Mouse (Mus musculus): Measurements from ENCODE around the gene Slc30a2. TPM values are rescaled to one million over a fixed set of nuclear protein-coding genes. Genes with fewer than 3 reads are reported as not detected.
"Not testable (repeated sequence)": the region's sequence is repeated elsewhere in the genome, so short reads cannot be mapped to it uniquely, and the experiment has no call there.

The Slc30a2 gene
- polyA plus RNA-seq, 1 experiment from 2014 or later = 0.07 TPM

DNA sequence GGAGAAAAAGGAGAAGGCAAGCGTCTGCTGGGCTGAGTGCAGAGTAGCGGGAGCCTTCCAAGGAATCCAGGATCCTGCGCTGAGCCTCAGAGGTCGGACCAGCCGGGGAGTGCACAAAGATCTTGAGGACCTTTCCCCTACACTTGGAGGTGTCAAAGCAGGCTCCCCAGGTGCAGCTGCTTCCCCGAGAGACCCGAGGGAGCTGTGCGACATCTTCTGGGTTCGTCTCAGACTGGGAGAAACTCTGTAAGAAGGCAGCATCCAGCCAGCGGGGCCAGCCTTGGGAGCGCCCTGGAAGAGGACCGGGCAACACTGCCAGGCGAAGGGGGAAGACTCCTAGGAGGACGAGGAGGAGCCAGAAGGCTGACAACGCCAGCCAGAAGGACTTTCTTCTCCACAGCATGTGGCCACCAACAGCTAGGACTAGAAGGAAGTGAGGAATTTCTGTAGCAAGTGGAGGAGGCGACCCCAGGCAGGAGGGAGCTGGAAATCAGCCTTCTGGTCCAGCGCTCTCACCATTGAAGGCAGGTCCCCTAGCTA, 28.4 kb downstream of the Slc30a2 start:
- H3K4me3 ChIP-seq = peak overlapping the region; percentile 66
- no peaks in the 10 kb centered on the region for H3K9me3 ChIP-seq
- H3K27ac ChIP-seq (replicated peaks) = no peak overlapping the region
- H3K4me1 ChIP-seq = peaks cover 25% of the 10 kb centered on the region
- peaks cover 59% of the 10 kb centered on the region for H3K27me3 ChIP-seq (replicated peaks; ENCODE audit: low read depth, poor library complexity, severe bottlenecking)
- WGBS = 1% methylated on average over 17 of the region's 17 CpGs
- no peaks in the 10 kb centered on the region for H3K36me3 ChIP-seq (replicated peaks)
- DNase-seq (ENCODE audit: low spot score) = peak; percentile 44

DNA sequence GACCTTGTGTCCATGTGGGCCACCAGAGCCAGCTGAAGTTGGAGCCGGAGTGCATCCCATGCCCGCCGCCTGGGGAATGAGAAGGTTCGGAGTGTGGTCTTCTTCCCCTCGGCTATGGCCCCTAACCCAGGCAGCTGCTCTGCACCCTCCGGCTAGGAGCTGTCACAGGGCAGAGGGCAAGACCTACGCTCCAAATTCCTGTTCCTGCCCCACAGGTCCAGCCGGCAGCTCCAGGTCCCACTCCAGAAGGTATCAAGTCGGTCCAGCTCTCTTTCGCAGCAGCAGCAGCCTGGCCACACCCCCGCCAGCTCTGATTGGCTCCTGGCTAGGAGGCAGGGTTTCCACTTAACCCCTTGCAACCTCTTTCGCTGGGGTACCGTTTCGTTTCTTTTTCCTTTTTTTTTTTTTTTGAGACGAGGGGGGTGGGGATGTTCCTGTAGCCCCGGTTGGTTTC, 29.3 kb downstream of the Slc30a2 start:
- DNase-seq (ENCODE audit: low spot score) = peak; percentile 82
- H3K4me3 ChIP-seq = peak overlapping the region; percentile 66
- no peaks in the 10 kb centered on the region for H3K36me3 ChIP-seq (replicated peaks)
- H3K4me1 ChIP-seq = peaks cover 25% of the 10 kb centered on the region
- peaks cover 59% of the 10 kb centered on the region for H3K27me3 ChIP-seq (replicated peaks; ENCODE audit: low read depth, poor library complexity, severe bottlenecking)
- H3K27ac ChIP-seq (replicated peaks) = no peak overlapping the region
- no peaks in the 10 kb centered on the region for H3K9me3 ChIP-seq
- WGBS = under 1% methylated on average over 16 of the region's 16 CpGs

DNA sequence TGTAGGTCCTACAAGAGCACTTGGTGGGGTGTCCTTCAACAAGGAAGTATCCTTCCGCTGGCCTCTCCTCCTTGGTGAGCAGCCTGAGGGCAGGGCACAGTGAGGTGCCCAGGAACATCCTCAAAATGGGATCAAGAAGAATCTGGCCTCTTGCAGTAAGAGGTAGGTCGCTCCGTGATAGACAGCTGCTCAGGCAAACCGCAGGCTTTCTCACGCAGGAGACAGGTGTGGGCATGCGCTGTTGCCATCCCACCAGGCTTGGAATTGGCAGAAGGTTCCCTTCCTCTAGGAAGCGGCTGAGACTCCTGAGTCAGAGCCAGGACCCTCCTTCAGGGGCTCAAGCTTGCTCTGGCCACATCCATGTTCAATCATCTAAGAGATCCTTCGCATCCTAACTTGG, 30.3 kb downstream of the Slc30a2 start:
- Histone ChIP-seq H3K4me1 (peaks cover 33% of the 10 kb centered on the region), H3K4me3 (no peak overlapping the region), H3K27me3 (replicated peaks; ENCODE audit: low read depth, poor library complexity, severe bottlenecking) (peaks cover 49% of the 10 kb centered on the region), H3K36me3 (replicated peaks) (no peaks in the 10 kb centered on the region), H3K27ac (replicated peaks) (no peak overlapping the region), H3K9me3 (no peaks in the 10 kb centered on the region)
- DNase-seq (ENCODE audit: low spot score) = no peak
- 85% methylated on average over 8 of the region's 8 CpGs for WGBS

DNA sequence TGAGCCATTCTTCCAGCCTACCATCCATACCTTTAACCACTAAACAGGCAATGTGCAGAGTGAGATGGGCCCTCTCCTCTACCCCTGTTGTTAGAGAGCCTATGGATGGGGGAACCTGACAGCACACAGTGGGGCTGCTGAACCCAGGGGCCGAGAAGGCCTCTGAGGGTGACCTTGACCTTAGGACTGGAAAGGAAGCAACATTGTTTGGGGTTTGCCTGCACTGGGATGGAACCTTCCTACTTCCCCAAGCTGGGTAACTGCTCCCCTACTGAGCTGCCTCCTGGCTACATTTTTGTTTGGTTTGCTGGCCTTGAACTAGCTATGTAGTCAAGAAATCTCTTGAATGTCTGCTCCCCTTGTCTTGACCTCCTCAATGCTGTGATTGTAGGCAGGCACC, 31.3 kb downstream of the Slc30a2 start:
- DNase-seq (ENCODE audit: low spot score) = no peak
- H3K4me1 ChIP-seq = peaks cover 42% of the 10 kb centered on the region
- no peaks in the 10 kb centered on the region for H3K36me3 ChIP-seq (replicated peaks)
- no peak overlapping the region for H3K27ac ChIP-seq (replicated peaks)
- no peaks in the 10 kb centered on the region for H3K9me3 ChIP-seq
- peaks cover 39% of the 10 kb centered on the region for H3K27me3 ChIP-seq (replicated peaks; ENCODE audit: low read depth, poor library complexity, severe bottlenecking)
- no peak overlapping the region for H3K4me3 ChIP-seq
- 33% methylated on average over 1 of the region's 1 CpGs for WGBS

DNA sequence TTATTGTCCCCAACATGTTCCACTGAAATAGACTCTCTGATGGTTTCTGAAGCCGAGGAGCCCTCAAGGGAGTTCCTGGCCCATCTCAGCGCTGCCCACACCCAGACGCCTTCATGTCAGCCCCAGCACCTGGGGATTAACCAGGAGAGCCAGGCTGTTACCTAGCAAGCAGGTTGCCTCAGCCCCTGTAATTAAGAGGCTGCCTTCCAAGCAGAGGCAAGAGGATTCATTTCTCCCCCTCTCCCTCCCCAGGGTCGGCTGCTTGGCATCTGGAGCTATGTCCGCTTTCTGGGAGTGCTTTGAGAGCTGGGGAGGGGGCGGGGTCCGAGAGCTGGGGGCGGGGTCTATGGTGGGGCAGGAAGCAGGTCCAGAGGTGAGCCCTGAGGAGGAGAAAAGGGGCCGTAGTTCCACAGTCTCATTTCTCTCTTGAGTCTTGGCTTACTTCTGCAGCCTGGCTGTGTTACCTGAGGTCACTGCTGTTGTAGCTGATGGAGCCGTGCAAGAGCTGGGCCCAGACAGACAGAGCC, 35.2 kb downstream of the Slc30a2 start:
- peaks cover 19% of the 10 kb centered on the region for H3K4me1 ChIP-seq
- peaks cover 5% of the 10 kb centered on the region for H3K27me3 ChIP-seq (replicated peaks; ENCODE audit: low read depth, poor library complexity, severe bottlenecking)
- peak overlapping the region; percentile 71 for H3K27ac ChIP-seq (replicated peaks)
- no peak overlapping the region for H3K4me3 ChIP-seq
- WGBS = 27% methylated on average over 10 of the region's 10 CpGs
- H3K9me3 ChIP-seq = no peaks in the 10 kb centered on the region
- DNase-seq (ENCODE audit: low spot score) = peak; percentile 57
- H3K36me3 ChIP-seq (replicated peaks) = no peaks in the 10 kb centered on the region

DNA sequence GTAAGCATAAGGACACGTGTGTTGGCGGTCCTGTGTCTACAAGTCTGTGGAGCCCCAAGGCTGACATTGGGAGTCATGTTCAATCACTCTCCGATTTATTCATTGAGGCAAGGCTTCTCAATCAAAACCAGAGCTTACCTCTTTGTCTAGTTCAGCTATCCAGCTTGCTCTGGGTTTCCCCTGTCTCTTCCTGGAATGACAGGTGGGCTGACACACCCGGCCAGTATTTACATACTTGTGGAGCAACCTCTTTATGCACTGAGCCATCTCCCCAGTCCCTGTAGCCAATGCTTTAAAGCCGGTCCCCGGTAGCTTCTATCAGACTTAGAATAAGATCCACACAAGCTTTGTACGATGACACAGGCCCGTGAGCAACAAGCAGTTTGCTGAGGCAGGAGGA, 36.5 kb downstream of the Slc30a2 start:
- Histone ChIP-seq H3K9me3 (no peaks in the 10 kb centered on the region), H3K27ac (replicated peaks) (no peak overlapping the region), H3K27me3 (replicated peaks; ENCODE audit: low read depth, poor library complexity, severe bottlenecking) (no peaks in the 10 kb centered on the region), H3K4me3 (no peak overlapping the region), H3K36me3 (replicated peaks) (no peaks in the 10 kb centered on the region), H3K4me1 (peaks cover 19% of the 10 kb centered on the region)
- WGBS = 84% methylated on average over 8 of the region's 8 CpGs
- no peak for DNase-seq (ENCODE audit: low spot score)

DNA sequence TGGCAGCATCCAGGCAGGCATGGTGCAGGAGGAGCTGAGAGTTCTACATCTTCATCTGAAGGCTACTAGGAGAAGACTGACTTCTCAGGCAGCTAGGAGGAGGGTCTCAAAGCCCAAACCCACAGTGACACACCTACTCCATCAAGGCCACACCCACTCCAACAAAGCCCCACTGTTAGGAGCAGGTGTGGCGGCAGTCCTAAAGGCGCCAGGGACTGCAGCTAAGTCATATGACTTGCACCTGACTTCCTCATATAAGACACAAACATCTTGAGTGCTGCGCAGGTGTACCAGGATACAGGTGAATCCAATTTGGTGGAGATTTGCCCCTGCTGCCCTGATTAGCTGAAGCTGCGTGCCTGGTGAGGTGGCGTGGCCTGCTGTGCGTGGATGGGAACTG, 40.8 kb downstream of the Slc30a2 start, which contains the start of gene Extl1:
Gene Extl1 (minus strand): TSS at position 101 of the 400 bp plus-strand sequence.
- 96% methylated on average over 2 of the region's 6 CpGs for WGBS
- DNase-seq (ENCODE audit: low spot score); H3K27ac ChIP-seq (replicated peaks); H3K4me1 ChIP-seq; H3K9me3 ChIP-seq; H3K4me3 ChIP-seq; H3K27me3 ChIP-seq (replicated peaks; ENCODE audit: low read depth, poor library complexity, severe bottlenecking); H3K36me3 ChIP-seq (replicated peaks): not testable (repeated sequence)

DNA sequence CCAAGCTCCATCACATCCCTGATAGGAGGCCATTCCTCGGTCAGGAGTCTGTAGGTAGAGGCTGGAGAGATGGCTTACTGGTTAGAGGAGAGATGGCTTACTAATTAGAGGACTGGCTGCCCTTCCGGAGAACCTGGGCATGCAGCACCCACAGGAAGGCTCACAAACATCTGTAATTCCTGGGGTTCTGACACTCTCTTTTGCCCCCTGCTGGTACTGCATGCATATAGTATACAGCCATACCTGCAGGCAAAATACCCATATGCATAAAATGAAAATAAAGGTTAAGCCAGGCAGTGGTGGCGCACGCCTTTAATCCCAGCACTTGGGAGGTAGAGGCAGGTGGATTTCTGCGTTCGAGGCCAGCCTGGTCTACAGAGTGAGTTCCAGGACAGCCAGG, 44.3 kb downstream of the Slc30a2 start:
- no peaks in the 10 kb centered on the region for H3K27me3 ChIP-seq (replicated peaks; ENCODE audit: low read depth, poor library complexity, severe bottlenecking)
- H3K36me3 ChIP-seq (replicated peaks) = no peaks in the 10 kb centered on the region
- peaks cover 4% of the 10 kb centered on the region; the same call in 1 of the 2 replicates for H3K9me3 ChIP-seq
- no peak for DNase-seq (ENCODE audit: low spot score)
- H3K27ac ChIP-seq (replicated peaks) = no peak overlapping the region
- H3K4me3 ChIP-seq = no peak overlapping the region
- 78% methylated on average over 6 of the region's 6 CpGs for WGBS
- H3K4me1 ChIP-seq = peaks cover 1% of the 10 kb centered on the region

DNA sequence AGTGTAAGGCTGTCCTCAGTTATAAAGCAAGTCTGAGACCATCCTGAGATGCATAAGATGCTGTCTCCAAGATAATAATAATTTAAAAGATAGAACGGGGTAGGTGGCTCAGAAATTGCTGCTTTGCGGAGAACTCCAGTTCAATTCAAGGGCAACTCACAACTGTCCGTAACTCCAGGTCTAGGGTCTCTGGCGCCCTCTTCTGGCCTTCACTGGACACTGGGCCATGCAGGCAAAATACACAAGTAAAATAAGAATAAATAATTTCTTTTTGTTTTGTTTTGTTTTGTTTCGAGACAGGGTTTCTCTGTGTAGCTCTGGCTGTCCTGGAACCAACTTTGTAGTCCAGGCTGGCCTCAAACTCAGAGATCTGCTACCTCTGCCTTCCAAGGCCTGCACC, 45.4 kb downstream of the Slc30a2 start:
- peak; percentile 78 for DNase-seq (ENCODE audit: low spot score)
- WGBS = 17% methylated on average over 5 of the region's 5 CpGs
- Histone ChIP-seq H3K4me3 (no peak overlapping the region), H3K36me3 (replicated peaks) (no peaks in the 10 kb centered on the region), H3K9me3 (peaks cover 4% of the 10 kb centered on the region; the same call in 1 of the 2 replicates), H3K4me1 (peaks cover 9% of the 10 kb centered on the region), H3K27me3 (replicated peaks; ENCODE audit: low read depth, poor library complexity, severe bottlenecking) (no peaks in the 10 kb centered on the region), H3K27ac (replicated peaks) (no peak overlapping the region)

DNA sequence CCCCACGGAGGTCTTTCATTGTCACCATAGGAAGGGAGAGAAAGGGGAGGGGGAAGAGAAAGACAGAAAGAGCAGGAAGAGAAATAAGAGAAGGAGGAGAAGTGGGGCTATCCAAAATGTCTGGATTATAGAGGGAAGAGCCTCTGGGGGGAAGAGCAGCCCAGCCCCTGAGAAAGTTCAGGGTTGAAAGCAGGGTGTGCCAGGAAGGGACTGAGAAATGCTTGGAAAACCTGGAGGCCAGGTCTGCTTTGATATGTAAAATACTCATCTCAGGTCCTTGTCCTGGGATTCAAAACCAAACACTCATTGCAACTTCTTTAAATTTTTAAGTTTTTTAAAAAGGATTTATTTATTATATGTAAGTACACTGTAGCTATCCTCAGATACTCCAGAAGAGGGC, 48.7 kb downstream of the Slc30a2 start:
- peaks cover 4% of the 10 kb centered on the region; the same call in 1 of the 2 replicates for H3K9me3 ChIP-seq
- H3K4me3 ChIP-seq = no peak overlapping the region
- H3K4me1 ChIP-seq = peaks cover 12% of the 10 kb centered on the region
- no peak overlapping the region for H3K27ac ChIP-seq (replicated peaks)
- no peaks in the 10 kb centered on the region for H3K36me3 ChIP-seq (replicated peaks)
- 91% methylated on average over 1 of the region's 1 CpGs for WGBS
- DNase-seq (ENCODE audit: low spot score) = no peak
- no peaks in the 10 kb centered on the region for H3K27me3 ChIP-seq (replicated peaks; ENCODE audit: low read depth, poor library complexity, severe bottlenecking)

DNA sequence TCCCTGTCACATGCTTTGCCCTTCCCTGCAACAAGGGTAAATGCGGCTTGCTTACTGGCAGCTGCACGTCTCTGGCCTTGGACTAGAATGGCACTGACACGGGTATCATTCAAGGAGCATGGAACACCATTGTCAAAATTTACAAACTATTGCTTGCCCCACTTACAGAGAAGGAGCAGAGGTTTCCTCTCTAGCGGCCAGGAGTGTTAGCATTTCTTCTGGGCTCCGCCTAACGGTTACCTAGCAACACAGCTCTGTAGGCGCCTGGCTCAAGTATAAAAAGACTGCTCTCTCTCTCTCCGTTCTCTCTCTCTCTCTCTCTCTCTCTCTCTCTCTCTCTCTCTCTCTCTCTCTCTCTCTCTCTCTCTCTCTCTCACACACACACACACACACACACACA, 49.6 kb downstream of the Slc30a2 start:
- Histone ChIP-seq H3K27ac (replicated peaks) (no peak overlapping the region), H3K4me1 (peaks cover 22% of the 10 kb centered on the region), H3K4me3 (no peak overlapping the region), H3K27me3 (replicated peaks; ENCODE audit: low read depth, poor library complexity, severe bottlenecking) (no peaks in the 10 kb centered on the region), H3K36me3 (replicated peaks) (no peaks in the 10 kb centered on the region), H3K9me3 (peaks cover 4% of the 10 kb centered on the region; the same call in 1 of the 2 replicates)
- DNase-seq (ENCODE audit: low spot score) = no peak
- WGBS = 23% methylated on average over 8 of the region's 8 CpGs

DNA sequence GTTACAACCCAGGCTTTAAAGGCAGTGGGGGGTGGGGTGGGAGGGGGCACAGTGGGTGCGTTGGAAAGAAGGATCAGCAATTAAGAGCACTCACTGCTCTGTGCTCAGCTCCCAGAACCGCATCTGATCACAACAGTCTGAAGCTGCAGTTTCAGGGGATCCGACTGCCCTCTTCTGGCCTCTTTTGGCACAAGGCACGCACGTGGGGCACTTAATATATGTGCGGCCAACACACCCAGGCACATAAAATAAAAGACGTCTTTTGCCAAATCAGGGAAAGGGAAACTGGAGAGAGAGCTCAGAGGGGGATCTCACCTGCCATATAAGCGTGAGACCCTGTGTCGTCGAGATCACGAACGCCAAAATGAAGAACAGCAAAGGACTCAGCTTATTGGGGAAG, 50.0 kb downstream of the Slc30a2 start:
- WGBS = 26% methylated on average over 12 of the region's 12 CpGs
- Histone ChIP-seq H3K4me1 (peaks cover 23% of the 10 kb centered on the region), H3K27me3 (replicated peaks; ENCODE audit: low read depth, poor library complexity, severe bottlenecking) (no peaks in the 10 kb centered on the region), H3K27ac (replicated peaks) (peak overlapping the region; percentile 59; the same call in 1 of the 2 replicates), H3K4me3 (no peak overlapping the region; the same call in 1 of the 2 replicates), H3K9me3 (peaks cover 4% of the 10 kb centered on the region; the same call in 1 of the 2 replicates), H3K36me3 (replicated peaks) (no peaks in the 10 kb centered on the region)
- DNase-seq (ENCODE audit: low spot score) = peak; percentile 52

DNA sequence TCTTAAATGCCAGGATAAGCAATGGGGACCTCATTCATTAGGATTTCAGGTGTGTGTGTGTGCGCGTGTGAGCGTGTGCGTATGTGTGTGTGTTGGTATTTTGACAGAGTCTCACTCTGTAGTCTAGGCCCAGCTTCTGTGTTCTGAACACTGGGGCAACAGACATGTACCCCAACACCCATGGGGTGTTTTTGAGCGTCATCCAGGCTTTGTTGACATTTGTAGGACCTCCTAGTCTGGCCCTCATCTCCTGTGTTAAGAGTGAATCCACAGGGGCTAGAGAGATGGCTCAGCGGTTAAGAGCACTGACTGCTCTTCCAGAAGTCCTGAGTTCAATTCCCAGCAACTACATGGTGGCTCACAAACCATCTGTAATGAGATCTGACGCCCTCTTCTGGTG, 52.2 kb downstream of the Slc30a2 start:
- no peak for DNase-seq (ENCODE audit: low spot score)
- Histone ChIP-seq H3K4me1 (peaks cover 28% of the 10 kb centered on the region), H3K27ac (replicated peaks) (0 out of 2 replicates have a peak overlapping the region, but pooled peaks have one; percentile 24), H3K27me3 (replicated peaks; ENCODE audit: low read depth, poor library complexity, severe bottlenecking) (no peaks in the 10 kb centered on the region), H3K36me3 (replicated peaks) (no peaks in the 10 kb centered on the region), H3K9me3 (peaks cover 4% of the 10 kb centered on the region; the same call in 1 of the 2 replicates), H3K4me3 (no peak overlapping the region)
- WGBS = 89% methylated on average over 7 of the region's 7 CpGs

Measured in embryonic facial prominence, embryonic 10.5 days (tissue).